Mouse (Mus musculus): Measurements from ENCODE around the gene Slc6a8. TPM values are rescaled to one million over a fixed set of nuclear protein-coding genes. Genes with fewer than 3 reads are reported as not detected.

Gene Slc6a8
- polyA plus RNA-seq, 1 experiment, result 930 TPM

- no peaks in the 10 kb centered on the region for H3K36me3 ChIP-seq (ENCODE audit: control insufficient read depth, insufficient read depth, low read length)
- no peak overlapping the region for H3K4me3 ChIP-seq (ENCODE audit: low read depth, low read length)
- WGBS, result 50% methylated on average over 3 of the region's 3 CpGs
Observed at GRCm38 (mm10) chrX:73650869-73651268, 22.1 kb upstream of the Slc6a8 start.

GRCm38 (mm10) chrX:73653392-73653791 lies 19.6 kb upstream of the Slc6a8 start:
- WGBS, result 74% methylated on average over 6 of the region's 6 CpGs

More at GRCm38 (mm10) chrX:73650869-73651268, 22.1 kb upstream of the Slc6a8 start:
- no peak for TF ChIP-seq POLR2A (IDR thresholded peaks at IDR 0.05; ENCODE audit: low read depth, low read length)
- Histone ChIP-seq H3K27me3 (ENCODE audit: control insufficient read depth, insufficient read depth, low read length) (no peaks in the 10 kb centered on the region), H3K4me1 (ENCODE audit: control insufficient read depth, insufficient read depth, insufficient read length, low read length) (peaks cover 2% of the 10 kb centered on the region; the same call in 1 of the 2 replicates), H3K27ac (ENCODE audit: insufficient read depth, low read depth, low read length) (no peak overlapping the region)

DNA sequence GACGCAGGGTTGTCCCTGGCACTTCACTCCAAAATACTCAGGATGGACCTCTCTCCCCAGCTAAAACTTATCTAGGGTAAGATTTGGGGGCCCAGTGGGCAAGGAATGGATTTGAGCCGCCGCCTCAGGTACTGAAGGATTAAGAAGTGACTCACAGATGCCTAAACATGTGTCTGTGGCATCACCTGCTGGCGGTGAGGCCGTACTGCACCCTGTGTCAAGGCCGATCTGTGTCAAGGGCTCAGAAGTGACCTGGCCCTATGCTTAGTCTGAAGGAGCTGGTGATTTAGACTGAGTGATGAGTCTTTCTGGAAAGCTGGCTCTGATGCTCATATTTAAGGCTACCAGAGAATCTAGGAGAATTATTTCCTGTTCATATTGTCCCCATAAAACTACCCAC lies 18.8 kb upstream of the Slc6a8 start:
- Histone ChIP-seq H3K4me3 (ENCODE audit: low read depth, low read length) (no peak overlapping the region), H3K36me3 (ENCODE audit: control insufficient read depth, insufficient read depth, low read length) (no peaks in the 10 kb centered on the region), H3K4me1 (ENCODE audit: control insufficient read depth, insufficient read depth, insufficient read length, low read length) (peaks cover 2% of the 10 kb centered on the region; the same call in 1 of the 2 replicates), H3K27me3 (ENCODE audit: control insufficient read depth, insufficient read depth, low read length) (no peaks in the 10 kb centered on the region), H3K27ac (ENCODE audit: insufficient read depth, low read depth, low read length) (peak overlapping the region; percentile 49)
- TF ChIP-seq CTCF (IDR thresholded peaks at IDR 0.05; ENCODE audit: extremely low read depth, insufficient read length, insufficient replicate concordance, low read depth, low read length) (peak; percentile 84), POLR2A (IDR thresholded peaks at IDR 0.05; ENCODE audit: low read depth, low read length) (no peak)
- 11% methylated on average over 6 of the region's 6 CpGs for WGBS

More at GRCm38 (mm10) chrX:73653392-73653791, 19.6 kb upstream of the Slc6a8 start:
- no peak overlapping the region for H3K4me3 ChIP-seq (ENCODE audit: low read depth, low read length)
- no peaks in the 10 kb centered on the region for H3K36me3 ChIP-seq (ENCODE audit: control insufficient read depth, insufficient read depth, low read length)
- H3K27me3 ChIP-seq (ENCODE audit: control insufficient read depth, insufficient read depth, low read length), result no peaks in the 10 kb centered on the region
- H3K4me1 ChIP-seq (ENCODE audit: control insufficient read depth, insufficient read depth, insufficient read length, low read length), result peaks cover 2% of the 10 kb centered on the region; the same call in 1 of the 2 replicates
- H3K27ac ChIP-seq (ENCODE audit: insufficient read depth, low read depth, low read length), result no peak overlapping the region
- TF ChIP-seq CTCF (IDR thresholded peaks at IDR 0.05; ENCODE audit: extremely low read depth, insufficient read length, insufficient replicate concordance, low read depth, low read length) (no peak), POLR2A (IDR thresholded peaks at IDR 0.05; ENCODE audit: low read depth, low read length) (no peak)

- Histone ChIP-seq H3K27ac (ENCODE audit: insufficient read depth, low read depth, low read length) (no peak overlapping the region), H3K27me3 (ENCODE audit: control insufficient read depth, insufficient read depth, low read length) (no peaks in the 10 kb centered on the region)
- WGBS, result 28% methylated on average over 3 of the region's 3 CpGs
Observed at GRCm38 (mm10) chrX:73655529-73655928, 17.4 kb upstream of the Slc6a8 start.

GRCm38 (mm10) chrX:73658391-73658790 lies 14.6 kb upstream of the Slc6a8 start:
- H3K27me3 ChIP-seq (ENCODE audit: control insufficient read depth, insufficient read depth, low read length), result no peaks in the 10 kb centered on the region
- WGBS, result 36% methylated on average over 7 of the region's 7 CpGs
- no peaks in the 10 kb centered on the region for H3K36me3 ChIP-seq (ENCODE audit: control insufficient read depth, insufficient read depth, low read length)
- peaks cover 5% of the 10 kb centered on the region for H3K4me1 ChIP-seq (ENCODE audit: control insufficient read depth, insufficient read depth, insufficient read length, low read length)
- TF ChIP-seq POLR2A (IDR thresholded peaks at IDR 0.05; ENCODE audit: low read depth, low read length), result no peak
- TF ChIP-seq CTCF (IDR thresholded peaks at IDR 0.05; ENCODE audit: extremely low read depth, insufficient read length, insufficient replicate concordance, low read depth, low read length), result no peak
- H3K4me3 ChIP-seq (ENCODE audit: low read depth, low read length), result no peak overlapping the region
- no peak overlapping the region for H3K27ac ChIP-seq (ENCODE audit: insufficient read depth, low read depth, low read length)

More at GRCm38 (mm10) chrX:73655529-73655928, 17.4 kb upstream of the Slc6a8 start:
- Histone ChIP-seq H3K4me3 (ENCODE audit: low read depth, low read length) (no peak overlapping the region), H3K4me1 (ENCODE audit: control insufficient read depth, insufficient read depth, insufficient read length, low read length) (peaks cover 3% of the 10 kb centered on the region), H3K36me3 (ENCODE audit: control insufficient read depth, insufficient read depth, low read length) (no peaks in the 10 kb centered on the region)
- no peak for TF ChIP-seq POLR2A (IDR thresholded peaks at IDR 0.05; ENCODE audit: low read depth, low read length)
- peak; percentile 40; the same call in 1 of the 2 replicates for TF ChIP-seq CTCF (IDR thresholded peaks at IDR 0.05; ENCODE audit: extremely low read depth, insufficient read length, insufficient replicate concordance, low read depth, low read length)

GRCm38 (mm10) chrX:73658936-73659574 lies 13.9 kb upstream of the Slc6a8 start:
- Histone ChIP-seq H3K27me3 (ENCODE audit: control insufficient read depth, insufficient read depth, low read length) (no peaks in the 10 kb centered on the region), H3K4me1 (ENCODE audit: control insufficient read depth, insufficient read depth, insufficient read length, low read length) (peaks cover 5% of the 10 kb centered on the region), H3K27ac (ENCODE audit: insufficient read depth, low read depth, low read length) (no peak overlapping the region), H3K36me3 (ENCODE audit: control insufficient read depth, insufficient read depth, low read length) (no peaks in the 10 kb centered on the region), H3K4me3 (ENCODE audit: low read depth, low read length) (peak overlapping the region; percentile 55; the same call in 1 of the 2 replicates)
- TF ChIP-seq POLR2A (IDR thresholded peaks at IDR 0.05; ENCODE audit: low read depth, low read length) (no peak), CTCF (IDR thresholded peaks at IDR 0.05; ENCODE audit: extremely low read depth, insufficient read length, insufficient replicate concordance, low read depth, low read length) (no peak)
- 80% methylated on average over 13 of the region's 13 CpGs for WGBS

DNA sequence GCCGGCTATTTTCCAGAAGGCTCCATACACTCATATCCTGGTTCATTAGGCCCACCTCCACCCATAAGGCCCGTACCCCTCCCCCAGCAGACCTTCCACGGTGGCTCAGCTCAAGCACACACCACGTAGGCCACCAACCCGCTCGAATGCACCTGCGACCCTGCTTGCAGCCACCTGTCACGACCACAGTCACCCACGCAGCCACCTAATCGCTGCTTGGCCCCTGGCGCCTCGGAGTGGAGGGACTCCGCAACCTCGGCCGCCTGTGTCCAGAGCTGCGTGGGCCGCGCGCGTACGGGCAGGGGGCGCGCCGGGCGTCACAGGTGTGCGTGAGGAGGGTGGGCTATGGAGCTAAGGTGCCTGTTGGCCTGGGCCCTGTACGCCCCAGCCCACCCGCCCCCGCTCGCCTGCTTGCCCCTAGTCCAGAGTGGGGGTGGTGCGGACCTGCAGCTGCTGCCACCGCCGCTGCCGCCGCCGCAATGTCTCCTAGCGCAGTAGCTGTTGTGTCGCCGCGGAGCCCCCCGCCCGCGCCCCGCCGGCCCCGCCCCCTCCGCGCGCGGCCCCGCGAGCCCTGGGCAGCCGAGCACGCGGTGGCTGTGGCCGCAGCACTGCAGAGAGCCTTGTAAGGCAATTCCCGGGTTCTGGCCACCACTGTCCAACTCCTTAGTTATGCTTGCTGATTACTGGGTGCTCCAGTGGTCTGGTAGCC lies 13.2 kb upstream of the Slc6a8 start, which contains the start of gene Pnck:
Pnck (minus strand) TSS at position 543 of the 709 bp plus-strand sequence.
- Histone ChIP-seq H3K4me1 (ENCODE audit: control insufficient read depth, insufficient read depth, insufficient read length, low read length) (peaks cover 5% of the 10 kb centered on the region), H3K36me3 (ENCODE audit: control insufficient read depth, insufficient read depth, low read length) (no peaks in the 10 kb centered on the region), H3K27me3 (ENCODE audit: control insufficient read depth, insufficient read depth, low read length) (no peaks in the 10 kb centered on the region), H3K4me3 (ENCODE audit: low read depth, low read length) (peak within 1 kb of the TSS; percentile 55), H3K27ac (ENCODE audit: insufficient read depth, low read depth, low read length) (no peak within 1 kb of the TSS)
- 20% methylated on average over 43 of the region's 57 CpGs for WGBS
- TF ChIP-seq POLR2A (IDR thresholded peaks at IDR 0.05; ENCODE audit: low read depth, low read length) (no peak), CTCF (IDR thresholded peaks at IDR 0.05; ENCODE audit: extremely low read depth, insufficient read length, insufficient replicate concordance, low read depth, low read length) (no peak)
